Mouse (Mus musculus): Measurements from ENCODE around the gene Hnrnpa3. TPM values are rescaled to one million over a fixed set of nuclear protein-coding genes. Genes with fewer than 3 reads are reported as not detected.
A peak's percentile ranks its signal among the peaks of the same experiment; 100 is the strongest.

Gene Hnrnpa3
- polyA plus RNA-seq, 1 experiment from 2014 or later: 301 TPM

- no peak overlapping the region for H3K4me3 ChIP-seq (ENCODE audit: low read depth, low read length)
- H3K4me1 ChIP-seq (ENCODE audit: control insufficient read depth, insufficient read depth, low read length): peaks cover 14% of the 10 kb centered on the region; the same call in 1 of the 2 replicates
- WGBS: 77% methylated on average over 3 of the region's 3 CpGs
- H3K4me2 ChIP-seq (ENCODE audit: low read depth): no peak overlapping the region
- no peaks in the 10 kb centered on the region for H3K27me3 ChIP-seq (ENCODE audit: control insufficient read depth, insufficient read depth, low read length)
- ATAC-seq (ENCODE audit: insufficient read depth, low FRiP score, low TSS enrichment): no peak
- no peak for DNase-seq (ENCODE audit: low spot score)
- no peak overlapping the region for H3K27ac ChIP-seq (ENCODE audit: low read depth, low read length)
- H3K9ac ChIP-seq (ENCODE audit: low read length): no peak overlapping the region; the same call in 1 of the 2 replicates
- no peaks in the 10 kb centered on the region for H3K36me3 ChIP-seq (ENCODE audit: control insufficient read depth, insufficient read depth, low read length)
- H3K9me3 ChIP-seq (ENCODE audit: control insufficient read depth, low read length): no peaks in the 10 kb centered on the region
Observed at GRCm38 (mm10) chr2:75701207-75701606, 42.1 kb downstream of the Hnrnpa3 start.

GRCm38 (mm10) chr2:75701822-75702587 is 42.9 kb downstream of the Hnrnpa3 start:
- Histone ChIP-seq H3K27me3 (ENCODE audit: control insufficient read depth, insufficient read depth, low read length) (no peaks in the 10 kb centered on the region), H3K9me3 (ENCODE audit: control insufficient read depth, low read length) (no peaks in the 10 kb centered on the region), H3K36me3 (ENCODE audit: control insufficient read depth, insufficient read depth, low read length) (no peaks in the 10 kb centered on the region), H3K9ac (ENCODE audit: low read length) (no peak overlapping the region), H3K4me1 (ENCODE audit: control insufficient read depth, insufficient read depth, low read length) (peaks cover 14% of the 10 kb centered on the region; the same call in 1 of the 2 replicates), H3K4me3 (ENCODE audit: low read depth, low read length) (no peak overlapping the region; the same call in 1 of the 2 replicates), H3K4me2 (ENCODE audit: low read depth) (peak overlapping the region; percentile 75; the same call in 1 of the 2 replicates), H3K27ac (ENCODE audit: low read depth, low read length) (no peak overlapping the region)
- no peak for ATAC-seq (ENCODE audit: insufficient read depth, low FRiP score, low TSS enrichment)
- no peak for DNase-seq (ENCODE audit: low spot score)
- 89% methylated on average over 9 of the region's 9 CpGs for WGBS

- no peaks in the 10 kb centered on the region for H3K27me3 ChIP-seq (ENCODE audit: control insufficient read depth, insufficient read depth, low read length)
- 47% methylated on average over 5 of the region's 5 CpGs for WGBS
- peak overlapping the region; percentile 75 for H3K4me2 ChIP-seq (ENCODE audit: low read depth)
- peak overlapping the region; percentile 63 for H3K4me3 ChIP-seq (ENCODE audit: low read depth, low read length)
- H3K4me1 ChIP-seq (ENCODE audit: control insufficient read depth, insufficient read depth, low read length): peaks cover 14% of the 10 kb centered on the region; the same call in 1 of the 2 replicates
- H3K9ac ChIP-seq (ENCODE audit: low read length): no peak overlapping the region
- DNase-seq (ENCODE audit: low spot score) (no peak), ATAC-seq (ENCODE audit: insufficient read depth, low FRiP score, low TSS enrichment) (no peak)
- no peak overlapping the region for H3K27ac ChIP-seq (ENCODE audit: low read depth, low read length)
- no peaks in the 10 kb centered on the region for H3K36me3 ChIP-seq (ENCODE audit: control insufficient read depth, insufficient read depth, low read length)
- H3K9me3 ChIP-seq (ENCODE audit: control insufficient read depth, low read length): no peaks in the 10 kb centered on the region
Observed at GRCm38 (mm10) chr2:75702588-75702976, 43.5 kb downstream of the Hnrnpa3 start.

GRCm38 (mm10) chr2:75703375-75704181 is 44.5 kb downstream of the Hnrnpa3 start:
- ATAC-seq (ENCODE audit: insufficient read depth, low FRiP score, low TSS enrichment) (peak; percentile 78), DNase-seq (ENCODE audit: low spot score) (peak; percentile 92)
- Histone ChIP-seq H3K27me3 (ENCODE audit: control insufficient read depth, insufficient read depth, low read length) (no peaks in the 10 kb centered on the region), H3K4me3 (ENCODE audit: low read depth, low read length) (peak overlapping the region; percentile 63), H3K9me3 (ENCODE audit: control insufficient read depth, low read length) (no peaks in the 10 kb centered on the region), H3K4me2 (ENCODE audit: low read depth) (peak overlapping the region; percentile 75), H3K9ac (ENCODE audit: low read length) (peak overlapping the region; percentile 75), H3K4me1 (ENCODE audit: control insufficient read depth, insufficient read depth, low read length) (peaks cover 14% of the 10 kb centered on the region; the same call in 1 of the 2 replicates), H3K27ac (ENCODE audit: low read depth, low read length) (peak overlapping the region; percentile 73), H3K36me3 (ENCODE audit: control insufficient read depth, insufficient read depth, low read length) (no peaks in the 10 kb centered on the region)
- WGBS: under 1% methylated on average over 58 of the region's 62 CpGs

- H3K4me3 ChIP-seq (ENCODE audit: low read depth, low read length): peak within 1 kb of the TSS; percentile 63
- DNase-seq (ENCODE audit: low spot score) (peak; percentile 95), ATAC-seq (ENCODE audit: insufficient read depth, low FRiP score, low TSS enrichment) (peak; percentile 87)
- no peaks in the 10 kb centered on the region for H3K27me3 ChIP-seq (ENCODE audit: control insufficient read depth, insufficient read depth, low read length)
- H3K36me3 ChIP-seq (ENCODE audit: control insufficient read depth, insufficient read depth, low read length): no peaks in the 10 kb centered on the region
- peak within 1 kb of the TSS; percentile 75 for H3K9ac ChIP-seq (ENCODE audit: low read length)
- H3K4me1 ChIP-seq (ENCODE audit: control insufficient read depth, insufficient read depth, low read length): peaks cover 14% of the 10 kb centered on the region; the same call in 1 of the 2 replicates
- peak within 1 kb of the TSS; percentile 73 for H3K27ac ChIP-seq (ENCODE audit: low read depth, low read length)
- 0% methylated on average over 56 of the region's 58 CpGs for WGBS
- no peaks in the 10 kb centered on the region for H3K9me3 ChIP-seq (ENCODE audit: control insufficient read depth, low read length)
- H3K4me2 ChIP-seq (ENCODE audit: low read depth): peak within 1 kb of the TSS; percentile 75
Observed at GRCm38 (mm10) chr2:75704234-75705161, 45.4 kb downstream of the Hnrnpa3 start, which contains the start of gene Nfe2l2. Nfe2l2 (minus strand) TSS chr2:75704641.

GRCm38 (mm10) chr2:75705162-75705752 is 46.2 kb downstream of the Hnrnpa3 start:
- ATAC-seq (ENCODE audit: insufficient read depth, low FRiP score, low TSS enrichment) (no peak; the same call in 1 of the 2 replicates), DNase-seq (ENCODE audit: low spot score) (no peak)
- 34% methylated on average over 19 of the region's 19 CpGs for WGBS
- H3K27me3 ChIP-seq (ENCODE audit: control insufficient read depth, insufficient read depth, low read length): no peaks in the 10 kb centered on the region
- peak overlapping the region; percentile 75 for H3K9ac ChIP-seq (ENCODE audit: low read length)
- H3K27ac ChIP-seq (ENCODE audit: low read depth, low read length): peak overlapping the region; percentile 73; the same call in 1 of the 2 replicates
- no peaks in the 10 kb centered on the region for H3K36me3 ChIP-seq (ENCODE audit: control insufficient read depth, insufficient read depth, low read length)
- no peaks in the 10 kb centered on the region for H3K9me3 ChIP-seq (ENCODE audit: control insufficient read depth, low read length)
- H3K4me3 ChIP-seq (ENCODE audit: low read depth, low read length): peak overlapping the region; percentile 63
- peaks cover 14% of the 10 kb centered on the region; the same call in 1 of the 2 replicates for H3K4me1 ChIP-seq (ENCODE audit: control insufficient read depth, insufficient read depth, low read length)
- peak overlapping the region; percentile 75 for H3K4me2 ChIP-seq (ENCODE audit: low read depth)

DNA sequence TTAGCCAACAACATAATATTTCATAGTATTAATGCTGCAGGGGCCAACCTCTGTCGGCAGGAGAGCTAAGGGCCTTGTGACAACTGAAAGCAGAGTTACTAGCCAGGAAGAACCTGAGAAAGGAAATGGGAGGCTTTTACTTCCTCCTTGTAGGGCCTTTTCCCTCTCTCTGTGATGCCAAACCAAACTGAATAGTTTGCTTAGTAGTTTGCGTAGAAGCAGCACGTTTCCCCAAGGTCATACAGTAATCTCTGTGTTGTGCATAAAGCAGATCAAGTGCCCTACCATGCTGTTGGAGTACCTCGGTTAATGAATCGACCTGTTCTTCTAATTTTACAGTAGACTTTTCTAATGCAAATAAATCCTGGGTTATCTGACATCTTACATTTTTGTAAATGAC is 47.4 kb downstream of the Hnrnpa3 start:
- no peaks in the 10 kb centered on the region for H3K36me3 ChIP-seq (ENCODE audit: control insufficient read depth, insufficient read depth, low read length)
- 76% methylated on average over 5 of the region's 5 CpGs for WGBS
- H3K9me3 ChIP-seq (ENCODE audit: control insufficient read depth, low read length): no peaks in the 10 kb centered on the region
- H3K9ac ChIP-seq (ENCODE audit: low read length): no peak overlapping the region
- H3K4me1 ChIP-seq (ENCODE audit: control insufficient read depth, insufficient read depth, low read length): peaks cover 11% of the 10 kb centered on the region; the same call in 1 of the 2 replicates
- DNase-seq (ENCODE audit: low spot score) (no peak), ATAC-seq (ENCODE audit: insufficient read depth, low FRiP score, low TSS enrichment) (no peak)
- H3K27ac ChIP-seq (ENCODE audit: low read depth, low read length): no peak overlapping the region
- no peaks in the 10 kb centered on the region for H3K27me3 ChIP-seq (ENCODE audit: control insufficient read depth, insufficient read depth, low read length)
- no peak overlapping the region for H3K4me2 ChIP-seq (ENCODE audit: low read depth)
- no peak overlapping the region for H3K4me3 ChIP-seq (ENCODE audit: low read depth, low read length)

Measured in neural tube, embryonic 11.5 days (tissue).